Comparison of ENCODE assay signal across 22 mouse cellular contexts in genomic region chr12:111021138-111021537, GRCm38 (mm10). TPM values are rescaled to one million over a fixed set of nuclear protein-coding genes. Genes with fewer than 3 reads are reported as not detected.
DNase-seq lines count a peak whose midpoint lies in the region; ATAC-seq lines count a peak whose summit lies in the region.
"Had no signal": no experiment of that assay in that cellular context is flagged by ENCODE, and none has a peak within 500 bp of the region (broad histone marks: within the 10 kb centered on the region; RNA-seq: fewer than 3 reads in every experiment).

No protein-coding gene starts in this region.

- H3K4me2 ChIP-seq in midbrain, embryonic 12.5 days (replicated peaks): no peak overlapping the region
- H3K4me2 ChIP-seq in midbrain, embryonic 11.5 days: no peak overlapping the region
- no peak overlapping the region for H3K4me2 ChIP-seq in limb, embryonic 13.5 days (replicated peaks)
- H3K4me2 ChIP-seq: embryonic facial prominence, embryonic 13.5 days; heart, embryonic 13.5 days; hindbrain, embryonic 12.5 days had no signal

- no peaks in the 10 kb centered on the region for H3K36me3 ChIP-seq in midbrain, embryonic 12.5 days
- no peaks in the 10 kb centered on the region for H3K36me3 ChIP-seq in midbrain, embryonic 11.5 days (ENCODE audit: control insufficient read depth, insufficient read depth, low read length)
- H3K36me3 ChIP-seq in limb, embryonic 13.5 days: no peaks in the 10 kb centered on the region
- H3K36me3 ChIP-seq: embryonic facial prominence, embryonic 13.5 days; forebrain, embryonic 10.5 days; heart, embryonic 13.5 days; hindbrain, embryonic 12.5 days had no signal

- H3K9ac ChIP-seq in midbrain, embryonic 12.5 days (replicated peaks): 0 out of 2 replicates have a peak overlapping the region, but pooled peaks have one; percentile 11
- no peak overlapping the region for H3K9ac ChIP-seq in midbrain, embryonic 11.5 days (ENCODE audit: low read length)
- H3K9ac ChIP-seq in limb, embryonic 13.5 days: no peak overlapping the region
- H3K9ac ChIP-seq: embryonic facial prominence, embryonic 13.5 days; heart, embryonic 13.5 days; hindbrain, embryonic 12.5 days had no signal

- peak; percentile 80 for DNase-seq in heart, adult 11 months
- DNase-seq in heart, postnatal 25 days (ENCODE audit: low spot score): no peak
- DNase-seq in midbrain, embryonic 11.5 days (ENCODE audit: low spot score, missing footprints): no peak
- DNase-seq in layer of hippocampus, postnatal 14 days (ENCODE audit: low spot score in 2 of 2): no peak
- DNase-seq in ovary, adult 18-20 months (ENCODE audit: low spot score): no peak
- DNase-seq: adrenal gland, adult 2 months; adrenal gland, postnatal 25 days; cerebellum, adult 18-20 months; cerebellum, postnatal 10 days; gastrocnemius, postnatal 10 days; heart, adult 2 months; heart, postnatal 4 days had no signal

- intact Hi-C loops in heart, postnatal 25 days (cut with DNase I): no loop called here

- peaks cover 2% of the 10 kb centered on the region; the same call in 1 of the 2 replicates for H3K4me1 ChIP-seq in midbrain, embryonic 12.5 days
- no peaks in the 10 kb centered on the region for H3K4me1 ChIP-seq in midbrain, embryonic 11.5 days (ENCODE audit: control insufficient read depth, insufficient read depth, low read length)
- no peaks in the 10 kb centered on the region; the same call in 1 of the 2 replicates for H3K4me1 ChIP-seq in limb, embryonic 13.5 days

- no peak overlapping the region for H3K4me3 ChIP-seq in midbrain, embryonic 12.5 days
- no peak overlapping the region for H3K4me3 ChIP-seq in midbrain, embryonic 11.5 days (ENCODE audit: low read depth, low read length)
- no peak overlapping the region for H3K4me3 ChIP-seq in limb, embryonic 13.5 days
- H3K4me3 ChIP-seq: embryonic facial prominence, embryonic 13.5 days; erythroblast, embryonic 14.5 days; forebrain, embryonic 10.5 days; heart, adult 2 months; heart, embryonic 13.5 days; hindbrain, embryonic 12.5 days had no signal

- H3K9me3 ChIP-seq in midbrain, embryonic 12.5 days: no peaks in the 10 kb centered on the region
- no peaks in the 10 kb centered on the region for H3K9me3 ChIP-seq in midbrain, embryonic 11.5 days (ENCODE audit: control insufficient read depth, low read length)
- no peaks in the 10 kb centered on the region for H3K9me3 ChIP-seq in limb, embryonic 13.5 days
- H3K9me3 ChIP-seq: embryonic facial prominence, embryonic 13.5 days; forebrain, embryonic 10.5 days; heart, embryonic 13.5 days; hindbrain, embryonic 12.5 days had no signal

- WGBS in midbrain, embryonic 12.5 days: 31% methylated on average over 1 of the region's 1 CpGs
- 14% methylated on average over 1 of the region's 1 CpGs for WGBS in midbrain, embryonic 11.5 days
- WGBS in limb, embryonic 13.5 days: 12% methylated on average over 1 of the region's 1 CpGs

- no peak for ATAC-seq in midbrain, embryonic 12.5 days (ENCODE audit: low FRiP score, low read depth)
- ATAC-seq in midbrain, embryonic 11.5 days (ENCODE audit: low FRiP score): no peak
- ATAC-seq in limb, embryonic 13.5 days (ENCODE audit: low FRiP score, low read depth): peak; percentile 83; the same call in 1 of the 2 replicates
- ATAC-seq: forebrain, embryonic 16.5 days; hindbrain, embryonic 16.5 days; inflammation-experienced regulatory T-cells, adult 6 months had no signal

- no peaks in the 10 kb centered on the region for H3K27me3 ChIP-seq in midbrain, embryonic 12.5 days
- no peaks in the 10 kb centered on the region for H3K27me3 ChIP-seq in midbrain, embryonic 11.5 days (ENCODE audit: control insufficient read depth, insufficient read depth, low read length)
- H3K27me3 ChIP-seq in limb, embryonic 13.5 days: no peaks in the 10 kb centered on the region
- H3K27me3 ChIP-seq: embryonic facial prominence, embryonic 13.5 days; heart, embryonic 13.5 days; hindbrain, embryonic 12.5 days had no signal

- H3K27ac ChIP-seq in midbrain, embryonic 12.5 days (replicated peaks): no peak overlapping the region
- no peak overlapping the region for H3K27ac ChIP-seq in midbrain, embryonic 11.5 days (ENCODE audit: low read depth, low read length)
- no peak overlapping the region for H3K27ac ChIP-seq in limb, embryonic 13.5 days
- H3K27ac ChIP-seq: embryonic facial prominence, embryonic 13.5 days; forebrain, embryonic 10.5 days; heart, adult 2 months; heart, embryonic 13.5 days; hindbrain, embryonic 12.5 days had no signal

RNA-seq across cellular contexts. Expression of gene Rcor1, which starts 18.0 kb away (rescaled TPM):
- total RNA-seq in heart, postnatal 25 days (2021): 10 to 100 TPM; 14.8 to 17.4 TPM
- 8.4 and 8.5 TPM in 2 replicates for polyA plus RNA-seq in midbrain, embryonic 12.5 days (2016; fragmentation: Nextera tagmentation; extraction: Ambion mirVana)
- polyA plus RNA-seq in midbrain, embryonic 11.5 days (2014; fragmentation: Nextera tagmentation; extraction: Ambion mirVana): 10.4 and 12.1 TPM in 2 replicates
- 11.1 and 11.6 TPM in 2 replicates for polyA plus RNA-seq in limb, embryonic 13.5 days (2015; fragmentation: Nextera tagmentation; extraction: Ambion mirVana)
- total RNA-seq in layer of hippocampus, postnatal 14 days (2021): 10 to 100 TPM; 17.6 to 19.2 TPM

RNA-seq across cellular contexts. Expression of gene Ankrd9, which starts 42.3 kb away (rescaled TPM):
- 10 to 100 TPM; 66.8 to 71.8 TPM for total RNA-seq in heart, postnatal 25 days (2021)
- 11.7 and 11.8 TPM in 2 replicates for polyA plus RNA-seq in midbrain, embryonic 12.5 days (2016; fragmentation: Nextera tagmentation; extraction: Ambion mirVana)
- polyA plus RNA-seq in midbrain, embryonic 11.5 days (2014; fragmentation: Nextera tagmentation; extraction: Ambion mirVana): 9.9 and 11.8 TPM in 2 replicates
- 14.1 and 16.3 TPM in 2 replicates for polyA plus RNA-seq in limb, embryonic 13.5 days (2015; fragmentation: Nextera tagmentation; extraction: Ambion mirVana)
- 10 to 100 TPM in 1 of 2 experiments, 1 to 10 TPM in 1; 9.6 to 10.1 TPM for total RNA-seq in layer of hippocampus, postnatal 14 days (2021)
